Mouse (Mus musculus) intestine, embryonic 16.5 days (tissue): ENCODE results near the gene Nxf1. TPM values are rescaled to one million over a fixed set of nuclear protein-coding genes. Genes with fewer than 3 reads are reported as not detected.

Source experiments
- ATAC-seq: fragments of 200-750 bp; cut with Nextera tagmentation; 2 replicates; pipeline ENCODE4 v1.8.0; 2017; ENCODE audit warnings: moderate TSS enrichment, moderate library complexity
- H3K27ac ChIP-seq: fragments of 300-500 bp; sonication (generic); 2 replicates; pipeline ENCODE4 v1.5.1; 2014; ENCODE audit warnings: mild to moderate bottlenecking, low read length
- H3K27me3 ChIP-seq: fragments of 300-500 bp; sonication (generic); replicated peaks from 2 replicates; pipeline ENCODE4 v1.6.1; 2014; ENCODE audit warnings: low read length, control low read depth, mixed read lengths; ENCODE audit not compliant: control insufficient read depth, insufficient read depth
- H3K36me3 ChIP-seq: fragments of 300-500 bp; sonication (generic); 2 replicates; pipeline ENCODE4 v1.6.1; 2014; ENCODE audit warnings: low read length, control low read depth; ENCODE audit not compliant: control insufficient read depth, insufficient read depth
- H3K4me1 ChIP-seq: fragments of 300-500 bp; sonication (generic); 2 replicates; pipeline ENCODE4 v1.6.1; 2014; ENCODE audit warnings: low read length, control low read depth, mixed read lengths; ENCODE audit not compliant: control insufficient read depth, insufficient read depth
- H3K4me2 ChIP-seq: fragments of 300-500 bp; sonication (generic); 2 replicates; pipeline ENCODE4 v1.6.1; 2014; ENCODE audit warnings: low read depth, low read length, control low read depth
- H3K4me3 ChIP-seq: fragments of 300-500 bp; sonication (generic); 2 replicates; pipeline ENCODE4 v1.5.1; 2014; ENCODE audit warnings: mild to moderate bottlenecking, low read length
- H3K9ac ChIP-seq: fragments of 300-500 bp; sonication (generic); 2 replicates; pipeline ENCODE4 v1.6.1; 2014; ENCODE audit warnings: low read depth, low read length
- H3K9me3 ChIP-seq: fragments of 300-500 bp; sonication (generic); 2 replicates; pipeline ENCODE4 v1.6.1; 2016; ENCODE audit warnings: low read length, control low read depth; ENCODE audit not compliant: control insufficient read depth
- WGBS: fragments of 180-500 bp; shearing (Covaris S2); extraction: QIAGEN DNeasy Blood & Tissue Kit; methylation state at CpG from one replicate; pipeline ENCODE4 v1.1.7; 2014; 5-methylcytosine and 5-hydroxymethylcytosine counted together
- polyA plus RNA-seq: library from polyadenylated mRNA; unstranded; fragments of >200 nt; fragmentation: Nextera tagmentation; extraction: Ambion mirVana; gene quantifications from 2 replicates; pipeline ENCODE4 v1.2.1, GENCODE M21; 2015

Gene Nxf1
- polyA plus RNA-seq, 1 experiment from 2014 or later = 137 TPM

DNA sequence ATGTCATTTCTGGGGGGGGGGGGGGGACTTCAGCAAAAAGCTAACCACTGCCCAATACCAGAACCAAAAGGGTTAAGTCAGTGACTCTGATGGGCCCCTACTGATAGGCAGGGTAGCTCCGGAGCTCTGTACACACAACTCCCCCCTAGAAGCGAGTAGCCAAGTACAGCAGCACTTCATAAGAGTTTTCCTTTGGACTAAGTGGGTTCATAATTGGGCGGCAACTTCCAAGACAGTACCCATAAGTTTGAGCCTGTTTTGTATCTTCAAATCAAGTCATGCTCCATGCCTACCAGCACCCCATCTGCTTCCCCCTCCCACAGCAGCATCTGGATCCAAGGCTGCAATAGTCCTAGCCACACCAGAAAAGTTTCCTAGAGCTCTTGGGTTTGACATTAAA lies 1.2 kb upstream of the Nxf1 start:
- H3K27me3 ChIP-seq = no peaks in the 10 kb centered on the region
- H3K4me2 ChIP-seq = peak overlapping the region; percentile 48
- ATAC-seq = no peak
- 60% methylated on average over 3 of the region's 3 CpGs for WGBS
- peaks cover 14% of the 10 kb centered on the region; the same call in 1 of the 2 replicates for H3K36me3 ChIP-seq
- H3K27ac ChIP-seq = no peak overlapping the region; the same call in 1 of the 2 replicates
- H3K4me3 ChIP-seq = no peak overlapping the region
- no peaks in the 10 kb centered on the region for H3K9me3 ChIP-seq
- no peak overlapping the region for H3K9ac ChIP-seq
- H3K4me1 ChIP-seq = peaks cover 19% of the 10 kb centered on the region

DNA sequence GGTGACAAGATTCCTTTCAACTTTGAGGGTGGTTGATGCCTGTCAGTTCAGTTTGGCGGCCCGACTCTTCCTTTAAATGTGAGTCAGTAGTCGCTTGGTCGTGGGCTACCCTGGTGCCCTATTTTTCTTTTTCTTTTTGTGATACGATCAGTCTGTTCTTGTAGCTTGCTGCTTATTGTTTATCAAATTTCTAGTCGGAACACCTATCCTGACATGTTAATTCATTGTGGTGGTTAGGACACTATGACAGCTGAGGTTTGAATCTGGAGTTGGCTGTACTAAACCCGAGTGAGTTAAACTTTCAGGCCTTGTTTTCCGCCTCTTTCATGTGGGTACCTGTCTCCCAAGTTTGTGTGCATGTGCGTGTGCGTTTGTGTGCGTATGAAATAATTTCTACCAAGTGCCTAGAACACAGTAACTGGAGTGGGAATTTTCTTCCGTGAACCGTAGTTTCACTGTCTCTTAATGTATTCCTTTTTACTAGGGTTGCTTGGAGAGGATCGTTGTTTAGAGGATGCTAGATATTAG lies 662 bp downstream of the Nxf1 start:
- 4% methylated on average over 14 of the region's 14 CpGs for WGBS
- H3K4me1 ChIP-seq = peaks cover 19% of the 10 kb centered on the region
- H3K9me3 ChIP-seq = no peaks in the 10 kb centered on the region
- peak overlapping the region; percentile 91 for H3K27ac ChIP-seq
- peaks cover 6% of the 10 kb centered on the region; the same call in 1 of the 2 replicates for H3K36me3 ChIP-seq
- H3K9ac ChIP-seq = peak overlapping the region; percentile 98
- H3K4me3 ChIP-seq = peak overlapping the region; percentile 92
- H3K4me2 ChIP-seq = peak overlapping the region; percentile 78
- peak; percentile 1; the same call in 1 of the 2 replicates for ATAC-seq
- no peaks in the 10 kb centered on the region for H3K27me3 ChIP-seq

GRCm38 (mm10) chr19:8758899-8759298 lies 2.0 kb downstream of the Nxf1 start:
- ATAC-seq = no peak
- whole genome bisulfite sequencing = 74% methylated on average over 2 of the region's 2 CpGs
- H3K27ac ChIP-seq = no peak overlapping the region
- H3K4me3 ChIP-seq = no peak overlapping the region
- H3K9me3 ChIP-seq = no peaks in the 10 kb centered on the region
- H3K27me3 ChIP-seq = no peaks in the 10 kb centered on the region
- peaks cover 9% of the 10 kb centered on the region; the same call in 1 of the 2 replicates for H3K36me3 ChIP-seq
- H3K9ac ChIP-seq = no peak overlapping the region
- H3K4me1 ChIP-seq = peaks cover 19% of the 10 kb centered on the region
- no peak overlapping the region for H3K4me2 ChIP-seq

DNA sequence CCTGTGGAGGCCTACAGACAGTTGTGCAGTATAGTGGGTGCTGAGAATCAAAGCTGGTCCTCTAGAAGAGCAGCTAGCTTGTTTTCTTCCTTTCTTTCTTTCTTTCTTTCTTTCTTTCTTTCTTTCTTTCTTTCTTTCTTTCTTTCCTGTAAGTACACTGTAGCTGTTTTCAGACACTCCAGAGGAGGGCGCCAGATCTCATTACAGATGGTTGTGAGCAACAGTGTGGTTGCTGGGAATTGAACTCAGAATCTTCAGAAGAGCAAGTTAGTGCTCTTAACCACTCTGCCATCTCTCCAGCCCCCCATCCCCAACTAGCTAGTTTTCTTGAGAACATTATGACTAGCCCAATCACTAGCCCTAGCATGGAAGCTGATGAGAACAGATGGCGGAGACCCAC lies 3.9 kb downstream of the Nxf1 start:
- Histone ChIP-seq H3K9ac (no peak overlapping the region), H3K4me2 (no peak overlapping the region), H3K4me1 (peaks cover 15% of the 10 kb centered on the region), H3K27ac (no peak overlapping the region), H3K36me3 (peaks cover 22% of the 10 kb centered on the region), H3K27me3 (no peaks in the 10 kb centered on the region), H3K9me3 (no peaks in the 10 kb centered on the region), H3K4me3 (no peak overlapping the region)
- ATAC-seq = no peak
- 91% methylated on average over 2 of the region's 2 CpGs for WGBS

- no peak overlapping the region for H3K4me3 ChIP-seq
- H3K27ac ChIP-seq = no peak overlapping the region
- no peaks in the 10 kb centered on the region for H3K9me3 ChIP-seq
- peaks cover 8% of the 10 kb centered on the region for H3K4me1 ChIP-seq
- H3K4me2 ChIP-seq = no peak overlapping the region
- 92% methylated on average over 4 of the region's 4 CpGs for WGBS
- H3K36me3 ChIP-seq = peaks cover 37% of the 10 kb centered on the region
- no peaks in the 10 kb centered on the region for H3K27me3 ChIP-seq
- H3K9ac ChIP-seq = no peak overlapping the region
- no peak for ATAC-seq
Observed at GRCm38 (mm10) chr19:8763276-8763675, 6.4 kb downstream of the Nxf1 start.

- no peak for ATAC-seq
- Histone ChIP-seq H3K36me3 (peaks cover 37% of the 10 kb centered on the region), H3K27ac (no peak overlapping the region), H3K4me1 (no peaks in the 10 kb centered on the region), H3K9me3 (no peaks in the 10 kb centered on the region), H3K4me3 (no peak overlapping the region), H3K27me3 (no peaks in the 10 kb centered on the region), H3K4me2 (no peak overlapping the region), H3K9ac (no peak overlapping the region)
- WGBS = 94% methylated on average over 9 of the region's 9 CpGs
Observed at GRCm38 (mm10) chr19:8765562-8765961, 8.7 kb downstream of the Nxf1 start.

GRCm38 (mm10) chr19:8770567-8771270 lies 13.8 kb downstream of the Nxf1 start, which contains the start of gene Tmem223:
Gene Tmem223, plus strand, starts transcription at chr19:8770996.
- Histone ChIP-seq H3K4me1 (peaks cover 20% of the 10 kb centered on the region), H3K9ac (peak within 1 kb of the TSS; percentile 97), H3K4me2 (peak within 1 kb of the TSS; percentile 77), H3K27ac (peak within 1 kb of the TSS; percentile 89), H3K36me3 (peaks cover 20% of the 10 kb centered on the region), H3K9me3 (no peaks in the 10 kb centered on the region), H3K27me3 (no peaks in the 10 kb centered on the region), H3K4me3 (peak within 1 kb of the TSS; percentile 85)
- ATAC-seq = peak; percentile 51
- 12% methylated on average over 29 of the region's 29 CpGs for WGBS

DNA sequence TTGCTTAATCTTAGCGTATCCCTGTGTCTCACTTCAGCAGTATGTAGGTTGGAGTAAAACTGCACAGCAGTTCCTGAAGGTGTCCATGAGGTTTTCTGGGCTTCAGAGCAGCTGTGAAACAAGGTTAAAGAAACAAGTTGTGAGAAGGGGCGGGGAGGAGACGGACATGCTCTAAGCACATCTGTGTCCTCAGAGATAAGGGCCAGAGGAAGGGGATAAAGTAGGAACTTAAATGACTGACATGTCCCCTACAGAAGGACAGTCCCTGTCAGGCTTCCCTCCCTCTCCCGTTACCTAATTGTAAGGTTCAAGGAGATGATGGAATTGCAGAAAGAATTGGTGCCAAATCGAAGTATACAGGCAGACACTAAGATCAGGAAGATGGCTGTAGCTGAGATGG lies 16.1 kb downstream of the Nxf1 start:
- peak overlapping the region; percentile 97 for H3K9ac ChIP-seq

DNA sequence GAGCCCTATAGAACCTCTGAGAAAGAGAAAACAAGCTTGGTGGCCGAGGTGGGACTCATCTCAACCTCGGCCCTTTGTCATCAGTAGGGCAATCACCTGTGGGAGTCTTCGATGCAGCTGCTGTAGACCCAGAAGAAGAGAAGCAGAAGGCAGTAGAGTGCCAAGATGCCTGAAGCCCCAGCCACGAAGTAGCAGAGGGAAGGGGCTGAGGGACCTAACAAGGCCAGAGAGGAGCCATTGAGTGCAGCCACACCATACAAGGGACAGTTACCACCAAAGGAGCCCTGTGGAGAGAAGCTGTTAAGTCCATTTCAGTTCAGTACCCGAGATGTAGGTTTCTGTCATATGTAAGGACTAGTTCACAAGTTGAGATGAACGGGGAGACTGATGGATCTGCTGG lies 16.5 kb downstream of the Nxf1 start:
- Histone ChIP-seq H3K4me2 (peak overlapping the region; percentile 95), H3K36me3 (0 out of 2 replicates have a peak, but pooled peaks cover 5% of the 10 kb centered on the region), H3K4me1 (peaks cover 21% of the 10 kb centered on the region), H3K9ac (peak overlapping the region; percentile 97), H3K9me3 (no peaks in the 10 kb centered on the region), H3K4me3 (peak overlapping the region; percentile 89), H3K27ac (peak overlapping the region; percentile 52; the same call in 1 of the 2 replicates), H3K27me3 (no peaks in the 10 kb centered on the region)
- WGBS = 43% methylated on average over 6 of the region's 6 CpGs
- ATAC-seq = no peak

More for the DNA sequence above, 16.1 kb downstream of the Nxf1 start:
- no peaks in the 10 kb centered on the region for H3K27me3 ChIP-seq
- H3K27ac ChIP-seq = 0 out of 2 replicates have a peak overlapping the region, but pooled peaks have one; percentile 50
- no peaks in the 10 kb centered on the region for H3K9me3 ChIP-seq
- WGBS = 75% methylated on average over 5 of the region's 5 CpGs
- peak overlapping the region; percentile 95 for H3K4me2 ChIP-seq
- H3K36me3 ChIP-seq = 0 out of 2 replicates have a peak, but pooled peaks cover 5% of the 10 kb centered on the region
- ATAC-seq = no peak
- peak overlapping the region; percentile 89 for H3K4me3 ChIP-seq
- H3K4me1 ChIP-seq = peaks cover 21% of the 10 kb centered on the region
